Mouse (Mus musculus): ENCODE data around the gene Tacc2. TPM values are rescaled to one million over a fixed set of nuclear protein-coding genes. Genes with fewer than 3 reads are reported as not detected.
A peak's percentile ranks its signal among the peaks of the same experiment; 100 is the strongest.

Tacc2 gene
- total RNA-seq, 1 experiment from 2014 or later, result 2.0 TPM

GRCm38 (mm10) chr7:130632379-130632732, 55.1 kb downstream of the Tacc2 start:
- ATAC-seq (replicated peaks in 1 of 2; ENCODE audit: insufficient read depth in 1 of 2, low FRiP score in 2 of 2, low TSS enrichment in 1 of 2, low read depth in 1 of 2, poor library complexity in 2 of 2, severe bottlenecking in 2 of 2), result no peak

- ATAC-seq (replicated peaks in 1 of 2; ENCODE audit: insufficient read depth in 1 of 2, low FRiP score in 2 of 2, low TSS enrichment in 1 of 2, low read depth in 1 of 2, poor library complexity in 2 of 2, severe bottlenecking in 2 of 2), result no peak
Measured at GRCm38 (mm10) chr7:130634259-130634871, 57.1 kb downstream of the Tacc2 start.

GRCm38 (mm10) chr7:130635212-130635611, 58.0 kb downstream of the Tacc2 start:
- no peak for ATAC-seq (replicated peaks in 1 of 2; ENCODE audit: insufficient read depth in 1 of 2, low FRiP score in 2 of 2, low TSS enrichment in 1 of 2, low read depth in 1 of 2, poor library complexity in 2 of 2, severe bottlenecking in 2 of 2)

- ATAC-seq (replicated peaks in 1 of 2; ENCODE audit: insufficient read depth in 1 of 2, low FRiP score in 2 of 2, low TSS enrichment in 1 of 2, low read depth in 1 of 2, poor library complexity in 2 of 2, severe bottlenecking in 2 of 2), result peak in 1 of 2 experiments; percentile 43; a peak in 2 of 4 replicates
Measured at GRCm38 (mm10) chr7:130636274-130636673, 59.0 kb downstream of the Tacc2 start.

GRCm38 (mm10) chr7:130636902-130637301, 59.7 kb downstream of the Tacc2 start:
- no peak for ATAC-seq (replicated peaks in 1 of 2; ENCODE audit: insufficient read depth in 1 of 2, low FRiP score in 2 of 2, low TSS enrichment in 1 of 2, low read depth in 1 of 2, poor library complexity in 2 of 2, severe bottlenecking in 2 of 2)

GRCm38 (mm10) chr7:130637811-130638210, 60.6 kb downstream of the Tacc2 start:
- ATAC-seq (replicated peaks in 1 of 2; ENCODE audit: insufficient read depth in 1 of 2, low FRiP score in 2 of 2, low TSS enrichment in 1 of 2, low read depth in 1 of 2, poor library complexity in 2 of 2, severe bottlenecking in 2 of 2), result no peak

- no peak for ATAC-seq (replicated peaks in 1 of 2; ENCODE audit: insufficient read depth in 1 of 2, low FRiP score in 2 of 2, low TSS enrichment in 1 of 2, low read depth in 1 of 2, poor library complexity in 2 of 2, severe bottlenecking in 2 of 2)
Measured at GRCm38 (mm10) chr7:130640681-130641080, 63.4 kb downstream of the Tacc2 start.

GRCm38 (mm10) chr7:130645332-130645993, 68.2 kb downstream of the Tacc2 start:
- ATAC-seq (replicated peaks in 1 of 2; ENCODE audit: insufficient read depth in 1 of 2, low FRiP score in 2 of 2, low TSS enrichment in 1 of 2, low read depth in 1 of 2, poor library complexity in 2 of 2, severe bottlenecking in 2 of 2), result peak; percentile 29 to 39; a peak in 3 of 4 replicates

- ATAC-seq (replicated peaks in 1 of 2; ENCODE audit: insufficient read depth in 1 of 2, low FRiP score in 2 of 2, low TSS enrichment in 1 of 2, low read depth in 1 of 2, poor library complexity in 2 of 2, severe bottlenecking in 2 of 2), result peak; percentile 39 to 63; a peak in 3 of 4 replicates
Measured at GRCm38 (mm10) chr7:130645994-130646761, 68.9 kb downstream of the Tacc2 start.

- ATAC-seq (replicated peaks in 1 of 2; ENCODE audit: insufficient read depth in 1 of 2, low FRiP score in 2 of 2, low TSS enrichment in 1 of 2, low read depth in 1 of 2, poor library complexity in 2 of 2, severe bottlenecking in 2 of 2), result peak; percentile 76 to 85
Measured at GRCm38 (mm10) chr7:130646762-130647139, 69.5 kb downstream of the Tacc2 start.

- no peak for ATAC-seq (replicated peaks in 1 of 2; ENCODE audit: insufficient read depth in 1 of 2, low FRiP score in 2 of 2, low TSS enrichment in 1 of 2, low read depth in 1 of 2, poor library complexity in 2 of 2, severe bottlenecking in 2 of 2)
Measured at GRCm38 (mm10) chr7:130648061-130648460, 70.8 kb downstream of the Tacc2 start.

GRCm38 (mm10) chr7:130649257-130649656, 72.0 kb downstream of the Tacc2 start:
- no peak for ATAC-seq (replicated peaks in 1 of 2; ENCODE audit: insufficient read depth in 1 of 2, low FRiP score in 2 of 2, low TSS enrichment in 1 of 2, low read depth in 1 of 2, poor library complexity in 2 of 2, severe bottlenecking in 2 of 2)

GRCm38 (mm10) chr7:130650621-130651020, 73.4 kb downstream of the Tacc2 start:
- no peak for ATAC-seq (replicated peaks in 1 of 2; ENCODE audit: insufficient read depth in 1 of 2, low FRiP score in 2 of 2, low TSS enrichment in 1 of 2, low read depth in 1 of 2, poor library complexity in 2 of 2, severe bottlenecking in 2 of 2)

- no peak for ATAC-seq (replicated peaks in 1 of 2; ENCODE audit: insufficient read depth in 1 of 2, low FRiP score in 2 of 2, low TSS enrichment in 1 of 2, low read depth in 1 of 2, poor library complexity in 2 of 2, severe bottlenecking in 2 of 2)
Measured at GRCm38 (mm10) chr7:130653036-130653555, 75.9 kb downstream of the Tacc2 start.

- ATAC-seq (replicated peaks in 1 of 2; ENCODE audit: insufficient read depth in 1 of 2, low FRiP score in 2 of 2, low TSS enrichment in 1 of 2, low read depth in 1 of 2, poor library complexity in 2 of 2, severe bottlenecking in 2 of 2), result no peak
Measured at GRCm38 (mm10) chr7:130654562-130654961, 77.3 kb downstream of the Tacc2 start.

GRCm38 (mm10) chr7:130656965-130657364, 79.7 kb downstream of the Tacc2 start:
- no peak for ATAC-seq (replicated peaks in 1 of 2; ENCODE audit: insufficient read depth in 1 of 2, low FRiP score in 2 of 2, low TSS enrichment in 1 of 2, low read depth in 1 of 2, poor library complexity in 2 of 2, severe bottlenecking in 2 of 2)

GRCm38 (mm10) chr7:130657751-130658150, 80.5 kb downstream of the Tacc2 start:
- ATAC-seq (replicated peaks in 1 of 2; ENCODE audit: insufficient read depth in 1 of 2, low FRiP score in 2 of 2, low TSS enrichment in 1 of 2, low read depth in 1 of 2, poor library complexity in 2 of 2, severe bottlenecking in 2 of 2), result peak; percentile 22 to 64; a peak in 3 of 4 replicates

- no peak for ATAC-seq (replicated peaks in 1 of 2; ENCODE audit: insufficient read depth in 1 of 2, low FRiP score in 2 of 2, low TSS enrichment in 1 of 2, low read depth in 1 of 2, poor library complexity in 2 of 2, severe bottlenecking in 2 of 2)
Measured at GRCm38 (mm10) chr7:130659129-130659528, 81.9 kb downstream of the Tacc2 start.
